Mouse (Mus musculus): ENCODE results near the gene Cdadc1.
"Not testable (repeated sequence)": the region's sequence is repeated elsewhere in the genome, so short reads cannot be mapped to it uniquely, and the experiment has no call there.

- TF ChIP-seq CTCF (IDR thresholded peaks at IDR 0.05; ENCODE audit: borderline replicate concordance, extremely low read depth, insufficient read depth, insufficient read length); POLR2A (IDR thresholded peaks at IDR 0.05; ENCODE audit: borderline replicate concordance, extremely low read depth, insufficient read depth, insufficient read length, poor library complexity, severe bottlenecking): not testable (repeated sequence)
Observed at GRCm38 (mm10) chr14:59614149-59614548, 16.4 kb upstream of the Cdadc1 start.
